Mouse (Mus musculus): ENCODE measurements around the gene Timm50. TPM values are rescaled to one million over a fixed set of nuclear protein-coding genes. Genes with fewer than 3 reads are reported as not detected.

Gene Timm50
- polyA plus RNA-seq, 1 experiment from 2014 or later: 137 TPM

DNA sequence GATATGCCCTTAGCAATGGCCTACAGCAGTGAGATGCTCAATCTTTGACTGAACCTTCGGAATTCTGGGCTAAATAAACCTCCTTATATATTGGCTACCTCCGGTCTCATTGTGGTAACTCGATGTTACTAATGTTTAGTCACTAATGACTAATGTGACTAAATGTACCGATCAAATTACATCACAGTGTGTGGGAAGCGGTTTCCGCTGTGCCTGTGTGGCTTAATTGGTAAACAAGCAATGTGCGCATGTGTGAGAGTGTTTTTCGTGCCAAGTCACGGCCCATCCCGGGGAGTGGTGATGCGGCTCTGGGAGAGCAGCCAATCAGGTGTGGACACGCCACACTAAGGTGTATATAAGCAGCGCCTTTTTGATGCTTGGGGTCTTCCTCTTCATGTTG is 46.5 kb downstream of the Timm50 start:
- Histone ChIP-seq H3K9me3 (no peaks in the 10 kb centered on the region), H3K4me2 (no peak overlapping the region), H3K4me1 (0 out of 2 replicates have a peak, but pooled peaks cover 4% of the 10 kb centered on the region), H3K27me3 (replicated peaks) (no peaks in the 10 kb centered on the region), H3K27ac (no peak overlapping the region), H3K9ac (no peak overlapping the region), H3K36me3 (peaks cover 5% of the 10 kb centered on the region; the same call in 1 of the 2 replicates), H3K4me3 (replicated peaks) (no peak overlapping the region)
- WGBS: 88% methylated on average over 13 of the region's 13 CpGs
- ATAC-seq (ENCODE audit: insufficient read depth, low FRiP score, low read depth): no peak

DNA sequence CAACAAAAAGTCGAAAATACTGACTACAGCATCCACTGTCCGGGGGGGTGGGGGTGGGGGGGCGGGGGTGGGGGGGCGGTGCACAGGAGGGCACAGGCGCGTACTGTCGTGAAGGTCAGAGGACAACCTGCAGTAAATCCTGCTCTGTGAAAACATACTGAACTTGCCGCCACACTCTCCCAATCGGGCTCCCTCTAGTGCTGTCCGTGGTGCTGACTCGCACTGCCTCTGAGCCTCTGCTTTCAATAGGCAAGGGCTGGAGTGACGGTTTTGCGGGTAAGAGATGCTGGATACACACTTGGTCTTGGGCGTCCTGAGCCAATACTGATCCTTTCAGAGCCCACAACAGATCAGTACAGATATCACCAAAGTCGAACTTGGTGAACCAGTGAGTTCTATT is 48.1 kb downstream of the Timm50 start:
- H3K36me3 ChIP-seq: no peaks in the 10 kb centered on the region

DNA sequence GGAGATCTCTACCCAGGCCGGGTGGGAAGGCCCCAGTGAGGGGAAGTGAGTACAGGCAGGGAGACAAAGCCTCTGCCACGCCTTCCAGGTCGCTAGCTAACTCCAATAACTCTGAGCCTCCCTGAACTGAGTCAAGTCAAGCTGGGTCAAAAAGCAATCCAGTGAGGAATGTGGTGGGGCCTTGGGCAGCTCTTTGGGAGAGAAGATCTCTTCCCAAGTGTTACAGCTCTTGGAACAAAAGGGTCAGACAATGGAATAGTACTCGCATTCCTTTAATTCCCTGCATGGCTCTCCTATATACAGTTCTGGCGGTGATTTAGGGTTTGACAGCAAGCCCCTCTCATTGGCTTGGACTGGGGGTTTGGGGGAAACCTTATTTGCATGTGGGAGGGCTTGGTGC is 49.0 kb downstream of the Timm50 start:
- WGBS: 46% methylated on average over 5 of the region's 5 CpGs
- no peak for ATAC-seq (ENCODE audit: insufficient read depth, low FRiP score, low read depth)
- no peaks in the 10 kb centered on the region for H3K36me3 ChIP-seq
- H3K4me1 ChIP-seq: no peaks in the 10 kb centered on the region
- H3K9me3 ChIP-seq: no peaks in the 10 kb centered on the region
- H3K27ac ChIP-seq: no peak overlapping the region
- no peak overlapping the region for H3K9ac ChIP-seq
- H3K4me3 ChIP-seq (replicated peaks): no peak overlapping the region
- H3K4me2 ChIP-seq: no peak overlapping the region
- no peaks in the 10 kb centered on the region for H3K27me3 ChIP-seq (replicated peaks)

More for the DNA sequence above, 48.1 kb downstream of the Timm50 start:
- H3K9me3 ChIP-seq: no peaks in the 10 kb centered on the region
- H3K27ac ChIP-seq: no peak overlapping the region
- H3K4me2 ChIP-seq: no peak overlapping the region
- no peaks in the 10 kb centered on the region for H3K4me1 ChIP-seq
- no peak overlapping the region for H3K4me3 ChIP-seq (replicated peaks)
- no peaks in the 10 kb centered on the region for H3K27me3 ChIP-seq (replicated peaks)
- H3K9ac ChIP-seq: no peak overlapping the region
- WGBS: 3% methylated on average over 15 of the region's 15 CpGs
- no peak for ATAC-seq (ENCODE audit: insufficient read depth, low FRiP score, low read depth)

Other genes starting within 250 kb of the Timm50 start
- 41.3 and 43.3 TPM in 2 replicates for gene Fcgbp, start 240.8 kb downstream of the Timm50 start, polyA plus RNA-seq (2015; fragmentation: Nextera tagmentation; extraction: Ambion mirVana)
- 0.04 and 0.05 TPM in 2 replicates for gene 9530053A07Rik, start 182.6 kb downstream of the Timm50 start, polyA plus RNA-seq (2015; fragmentation: Nextera tagmentation; extraction: Ambion mirVana)
- gene Fbl, start 142.4 kb downstream of the Timm50 start, polyA plus RNA-seq (2015; fragmentation: Nextera tagmentation; extraction: Ambion mirVana): 108 and 135 TPM in 2 replicates
- gene Dyrk1b, start 132.6 kb downstream of the Timm50 start, polyA plus RNA-seq (2015; fragmentation: Nextera tagmentation; extraction: Ambion mirVana): 8.1 and 9.3 TPM in 2 replicates
- gene Eid2, start 44.2 kb downstream of the Timm50 start, polyA plus RNA-seq (2015; fragmentation: Nextera tagmentation; extraction: Ambion mirVana): 8.2 and 8.6 TPM in 2 replicates
- 11.5 and 12.0 TPM in 2 replicates for gene Eid2b, start 34.3 kb downstream of the Timm50 start, polyA plus RNA-seq (2015; fragmentation: Nextera tagmentation; extraction: Ambion mirVana)
- gene Selenov, start 20.9 kb downstream of the Timm50 start, polyA plus RNA-seq (2015; fragmentation: Nextera tagmentation; extraction: Ambion mirVana): 0.30 and 0.59 TPM in 2 replicates
- gene Dll3, start 9.8 kb downstream of the Timm50 start, polyA plus RNA-seq (2015; fragmentation: Nextera tagmentation; extraction: Ambion mirVana): 3.8 and 3.9 TPM in 2 replicates
- 70.6 and 84.4 TPM in 2 replicates for gene Supt5, start 26.7 kb upstream of the Timm50 start, polyA plus RNA-seq (2015; fragmentation: Nextera tagmentation; extraction: Ambion mirVana)
- gene Rps16, start 38.6 kb upstream of the Timm50 start, polyA plus RNA-seq (2015; fragmentation: Nextera tagmentation; extraction: Ambion mirVana): 826 and 1,031 TPM in 2 replicates
- gene Plekhg2, start 60.5 kb upstream of the Timm50 start, polyA plus RNA-seq (2015; fragmentation: Nextera tagmentation; extraction: Ambion mirVana): 48.4 and 52.3 TPM in 2 replicates
- 20.2 and 21.4 TPM in 2 replicates for gene Zfp36, start 68.2 kb upstream of the Timm50 start, polyA plus RNA-seq (2015; fragmentation: Nextera tagmentation; extraction: Ambion mirVana)
- 44.8 and 47.4 TPM in 2 replicates for gene Med29, start 80.6 kb upstream of the Timm50 start, polyA plus RNA-seq (2015; fragmentation: Nextera tagmentation; extraction: Ambion mirVana)
- gene Paf1, start 80.9 kb upstream of the Timm50 start, polyA plus RNA-seq (2015; fragmentation: Nextera tagmentation; extraction: Ambion mirVana): 76.5 and 79.0 TPM in 2 replicates
- 21.0 and 23.5 TPM in 2 replicates for gene Gmfg, start 125.4 kb upstream of the Timm50 start, polyA plus RNA-seq (2015; fragmentation: Nextera tagmentation; extraction: Ambion mirVana)
- gene Lrfn1, start 139.9 kb upstream of the Timm50 start, polyA plus RNA-seq (2015; fragmentation: Nextera tagmentation; extraction: Ambion mirVana): 3.0 and 3.5 TPM in 2 replicates
- not detected in 2 replicates for gene Ifnl2, start 198.4 kb upstream of the Timm50 start, polyA plus RNA-seq (2015; fragmentation: Nextera tagmentation; extraction: Ambion mirVana)
- gene Ifnl3, start 210.8 kb upstream of the Timm50 start, polyA plus RNA-seq (2015; fragmentation: Nextera tagmentation; extraction: Ambion mirVana): not detected in 2 replicates
- 103 and 114 TPM in 2 replicates for gene Sycn, start 228.8 kb upstream of the Timm50 start, polyA plus RNA-seq (2015; fragmentation: Nextera tagmentation; extraction: Ambion mirVana)
- gene Nccrp1, start 235.2 kb upstream of the Timm50 start, polyA plus RNA-seq (2015; fragmentation: Nextera tagmentation; extraction: Ambion mirVana): 2.4 and 6.1 TPM in 2 replicates

All from stomach, embryonic 15.5 days (tissue).